Mouse (Mus musculus): ENCODE measurements around the gene Col6a5.
A peak's percentile ranks its signal among the peaks of the same experiment; 100 is the strongest.

Col6a5 gene

GRCm38 (mm10) chr9:105960533-105960932 is at the start of gene Col6a5:
Gene Col6a5, minus strand, starts transcription at chr9:105960643.
- DNase-seq (ENCODE audit: low spot score): peak; percentile 61

- DNase-seq (ENCODE audit: low spot score): no peak
Measured at GRCm38 (mm10) chr9:105997955-105998354, 37.5 kb upstream of the Col6a5 start.

- DNase-seq (ENCODE audit: low spot score): no peak
Measured at GRCm38 (mm10) chr9:105992425-105992824, 32.0 kb upstream of the Col6a5 start.

- DNase-seq (ENCODE audit: low spot score): no peak
Measured at GRCm38 (mm10) chr9:105990099-105990498, 29.7 kb upstream of the Col6a5 start.

GRCm38 (mm10) chr9:105989468-105989867 is 29.0 kb upstream of the Col6a5 start:
- no peak for DNase-seq (ENCODE audit: low spot score)

- DNase-seq (ENCODE audit: low spot score): no peak
Measured at GRCm38 (mm10) chr9:105988096-105988495, 27.7 kb upstream of the Col6a5 start.

- DNase-seq (ENCODE audit: low spot score): no peak
Measured at GRCm38 (mm10) chr9:105984931-105985519, 24.6 kb upstream of the Col6a5 start.

- no peak for DNase-seq (ENCODE audit: low spot score)
Measured at GRCm38 (mm10) chr9:105978479-105978878, 18.0 kb upstream of the Col6a5 start.

- no peak for DNase-seq (ENCODE audit: low spot score)
Measured at GRCm38 (mm10) chr9:105976871-105977270, 16.4 kb upstream of the Col6a5 start.

GRCm38 (mm10) chr9:105976314-105976713 is 15.9 kb upstream of the Col6a5 start:
- no peak for DNase-seq (ENCODE audit: low spot score)

GRCm38 (mm10) chr9:105973736-105974135 is 13.3 kb upstream of the Col6a5 start:
- no peak for DNase-seq (ENCODE audit: low spot score)

GRCm38 (mm10) chr9:105972031-105972430 is 11.6 kb upstream of the Col6a5 start:
- no peak for DNase-seq (ENCODE audit: low spot score)

- no peak for DNase-seq (ENCODE audit: low spot score)
Measured at GRCm38 (mm10) chr9:105971351-105971894, 11.0 kb upstream of the Col6a5 start.

GRCm38 (mm10) chr9:105970901-105971300 is 10.5 kb upstream of the Col6a5 start:
- DNase-seq (ENCODE audit: low spot score): no peak

- DNase-seq (ENCODE audit: low spot score): no peak
Measured at GRCm38 (mm10) chr9:105967976-105968375, 7.5 kb upstream of the Col6a5 start.

GRCm38 (mm10) chr9:105959116-105959515 is 1.3 kb downstream of the Col6a5 start:
- no peak for DNase-seq (ENCODE audit: low spot score)

GRCm38 (mm10) chr9:105949755-105950154 is 10.7 kb downstream of the Col6a5 start:
- DNase-seq (ENCODE audit: low spot score): no peak

- DNase-seq (ENCODE audit: low spot score): no peak
Measured at GRCm38 (mm10) chr9:105947577-105947976, 12.9 kb downstream of the Col6a5 start.

GRCm38 (mm10) chr9:105933816-105934215 is 26.6 kb downstream of the Col6a5 start:
- no peak for DNase-seq (ENCODE audit: low spot score)

- DNase-seq (ENCODE audit: low spot score): no peak
Measured at GRCm38 (mm10) chr9:105929287-105929686, 31.2 kb downstream of the Col6a5 start.

- DNase-seq (ENCODE audit: low spot score): no peak
Measured at GRCm38 (mm10) chr9:105928406-105929071, 31.9 kb downstream of the Col6a5 start.

GRCm38 (mm10) chr9:105923659-105924058 is 36.8 kb downstream of the Col6a5 start:
- no peak for DNase-seq (ENCODE audit: low spot score)

- DNase-seq (ENCODE audit: low spot score): no peak
Measured at GRCm38 (mm10) chr9:105915186-105915585, 45.3 kb downstream of the Col6a5 start.

GRCm38 (mm10) chr9:105910166-105910565 is 50.3 kb downstream of the Col6a5 start:
- no peak for DNase-seq (ENCODE audit: low spot score)
